Comparison of ENCODE assay signal across 20 mouse cellular contexts in the genomic region with DNA sequence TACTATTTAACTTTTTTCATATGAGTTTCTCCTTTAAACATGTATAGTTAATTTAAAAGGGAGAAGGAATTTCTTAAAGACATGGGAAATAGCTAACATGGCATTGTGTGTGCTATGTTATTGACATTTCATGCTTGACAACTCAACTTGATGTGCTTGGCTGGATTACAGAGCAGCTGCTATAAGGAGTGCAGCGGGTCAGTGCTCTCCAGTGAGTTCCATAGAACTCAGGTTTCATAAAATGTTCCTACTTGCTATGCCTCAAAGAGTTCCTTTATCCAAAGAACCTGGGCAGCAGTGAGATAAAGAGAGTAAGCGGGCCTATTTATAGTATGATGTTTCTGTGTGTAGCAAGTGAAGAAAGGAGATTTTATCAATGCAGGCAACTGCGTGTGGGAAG.
"Had no signal": no experiment of that assay in that cellular context is flagged by ENCODE, and none has a peak within 500 bp of the region (broad histone marks: within the 10 kb centered on the region; RNA-seq: fewer than 3 reads in every experiment).

No protein-coding gene starts in this region.

- H3K36me3 ChIP-seq: midbrain, embryonic 10.5 days; midbrain, embryonic 13.5 days; midbrain, embryonic 15.5 days; neural tube, embryonic 13.5 days; neural tube, embryonic 15.5 days; stomach, embryonic 15.5 days had no signal

- H3K4me2 ChIP-seq: lung, embryonic 14.5 days; midbrain, embryonic 13.5 days; midbrain, embryonic 15.5 days; neural tube, embryonic 13.5 days; neural tube, embryonic 15.5 days; stomach, embryonic 15.5 days had no signal

- H3K4me3 ChIP-seq: midbrain, embryonic 10.5 days; midbrain, embryonic 13.5 days; midbrain, embryonic 15.5 days; myocyte; neural tube, embryonic 13.5 days; neural tube, embryonic 15.5 days; stomach, embryonic 15.5 days had no signal

- H3K9me3 ChIP-seq: midbrain, embryonic 10.5 days; midbrain, embryonic 13.5 days; midbrain, embryonic 15.5 days; neural tube, embryonic 13.5 days; neural tube, embryonic 15.5 days; stomach, embryonic 15.5 days had no signal

- DNase-seq: lung, adult 18-20 months; lung, embryonic 14.5 days; lung, postnatal 10 days; lung, postnatal 4 days; retina, postnatal 1 day; right cerebral cortex, adult 18-20 months; right cerebral cortex, postnatal 25 days; right cerebral cortex, postnatal 4 days; spleen, adult 18-20 months; thymus, adult 2 months; thymus, postnatal 25 days; thymus, postnatal 4 days had no signal

- H3K27me3 ChIP-seq: midbrain, embryonic 13.5 days; midbrain, embryonic 15.5 days; neural tube, embryonic 13.5 days; neural tube, embryonic 15.5 days; stomach, embryonic 15.5 days had no signal

- H3K4me1 ChIP-seq: midbrain, embryonic 15.5 days; neural tube, embryonic 13.5 days; neural tube, embryonic 15.5 days; stomach, embryonic 15.5 days had no signal

- H3K27ac ChIP-seq: midbrain, embryonic 10.5 days; midbrain, embryonic 13.5 days; midbrain, embryonic 15.5 days; neural tube, embryonic 13.5 days; neural tube, embryonic 15.5 days; stomach, embryonic 15.5 days; stomach, postnatal 0 days had no signal

- ATAC-seq: midbrain, embryonic 13.5 days; midbrain, embryonic 15.5 days had no signal

- H3K9ac ChIP-seq: lung, embryonic 14.5 days; midbrain, embryonic 13.5 days; midbrain, embryonic 15.5 days; neural tube, embryonic 13.5 days; neural tube, embryonic 15.5 days; stomach, embryonic 15.5 days had no signal
